Mouse (Mus musculus) neural tube, embryonic 15.5 days (tissue): ENCODE results near the gene Wfdc1. TPM values are rescaled to one million over a fixed set of nuclear protein-coding genes. Genes with fewer than 3 reads are reported as not detected.

Experiments
- ATAC-seq: fragments of 200-750 bp; cut with Nextera tagmentation; 2 replicates; pipeline ENCODE4 v1.8.0; 2017; ENCODE audit warnings: mild to moderate bottlenecking, moderate TSS enrichment, moderate library complexity; ENCODE audit not compliant: low FRiP score
- H3K27ac ChIP-seq: fragments of 300-500 bp; sonication (generic); replicated peaks from 2 replicates; pipeline ENCODE4 v1.5.1; 2015; ENCODE audit warnings: mild to moderate bottlenecking, inconsistent platforms
- H3K27me3 ChIP-seq: fragments of 300-500 bp; sonication (generic); replicated peaks from 2 replicates; pipeline ENCODE4 v1.6.1; 2015; ENCODE audit warnings: inconsistent platforms
- H3K36me3 ChIP-seq: fragments of 300-500 bp; sonication (generic); 2 replicates; pipeline ENCODE4 v1.6.1; 2015; ENCODE audit warnings: inconsistent platforms
- H3K4me1 ChIP-seq: fragments of 300-500 bp; sonication (generic); 2 replicates; pipeline ENCODE4 v1.6.1; 2015; ENCODE audit warnings: inconsistent platforms
- H3K4me2 ChIP-seq: fragments of 300-500 bp; sonication (generic); 2 replicates; pipeline ENCODE4 v1.6.1; 2015; ENCODE audit warnings: inconsistent platforms, mild to moderate bottlenecking, moderate library complexity
- H3K4me3 ChIP-seq: fragments of 300-500 bp; sonication (generic); replicated peaks from 2 replicates; pipeline ENCODE4 v1.5.1; 2015; ENCODE audit warnings: mild to moderate bottlenecking, inconsistent platforms
- H3K9ac ChIP-seq: fragments of 300-500 bp; sonication (generic); replicated peaks from 2 replicates; pipeline ENCODE4 v1.6.1; 2015; ENCODE audit warnings: mild to moderate bottlenecking, inconsistent platforms
- H3K9me3 ChIP-seq: fragments of 300-500 bp; sonication (generic); replicated peaks from 2 replicates; pipeline ENCODE4 v1.6.1; 2016; ENCODE audit warnings: inconsistent platforms
- WGBS: fragments of 180-500 bp; shearing (Covaris S2); methylation state at CpG from one replicate; pipeline ENCODE4 v1.1.7; 2015; ENCODE audit warnings: mixed read lengths; 5-methylcytosine and 5-hydroxymethylcytosine counted together
- polyA plus RNA-seq: library from polyadenylated mRNA; unstranded; fragments of >200 nt; fragmentation: Nextera tagmentation; extraction: Ambion mirVana; gene quantifications from 2 replicates; pipeline ENCODE4 v1.2.1, GENCODE M21; 2015

The Wfdc1 gene
- polyA plus RNA-seq, 1 experiment from 2014 or later, result 6.2 TPM

GRCm38 (mm10) chr8:119668447-119668846, 2.3 kb downstream of the Wfdc1 start:
- no peaks in the 10 kb centered on the region for H3K36me3 ChIP-seq
- 0 out of 2 replicates have a peak, but pooled peaks cover 3% of the 10 kb centered on the region for H3K4me1 ChIP-seq
- H3K4me2 ChIP-seq, result no peak overlapping the region
- H3K27ac ChIP-seq, result no peak overlapping the region
- H3K27me3 ChIP-seq, result peaks cover 15% of the 10 kb centered on the region; the same call in 1 of the 2 replicates
- no peaks in the 10 kb centered on the region for H3K9me3 ChIP-seq
- 52% methylated on average over 9 of the region's 9 CpGs for WGBS
- H3K4me3 ChIP-seq, result no peak overlapping the region
- no peak for ATAC-seq
- H3K9ac ChIP-seq, result no peak overlapping the region

- WGBS, result 62% methylated on average over 12 of the region's 12 CpGs
- Histone ChIP-seq H3K9ac (no peak overlapping the region), H3K36me3 (no peaks in the 10 kb centered on the region), H3K4me1 (0 out of 2 replicates have a peak, but pooled peaks cover 3% of the 10 kb centered on the region), H3K4me3 (no peak overlapping the region), H3K27me3 (peaks cover 15% of the 10 kb centered on the region; the same call in 1 of the 2 replicates), H3K27ac (no peak overlapping the region), H3K9me3 (no peaks in the 10 kb centered on the region), H3K4me2 (no peak overlapping the region)
- no peak for ATAC-seq
Observed at GRCm38 (mm10) chr8:119669284-119669683, 3.1 kb downstream of the Wfdc1 start.

GRCm38 (mm10) chr8:119670419-119671091, 4.4 kb downstream of the Wfdc1 start:
- WGBS, result 68% methylated on average over 16 of the region's 16 CpGs
- no peak overlapping the region for H3K27ac ChIP-seq
- no peak overlapping the region for H3K4me3 ChIP-seq
- no peak overlapping the region for H3K4me2 ChIP-seq
- no peak for ATAC-seq
- H3K27me3 ChIP-seq, result peaks cover 15% of the 10 kb centered on the region; the same call in 1 of the 2 replicates
- H3K9ac ChIP-seq, result no peak overlapping the region
- 0 out of 2 replicates have a peak, but pooled peaks cover 3% of the 10 kb centered on the region for H3K4me1 ChIP-seq
- no peaks in the 10 kb centered on the region for H3K9me3 ChIP-seq
- no peaks in the 10 kb centered on the region for H3K36me3 ChIP-seq

- Histone ChIP-seq H3K9me3 (no peaks in the 10 kb centered on the region), H3K36me3 (no peaks in the 10 kb centered on the region), H3K4me3 (no peak overlapping the region), H3K4me1 (peaks cover 6% of the 10 kb centered on the region; the same call in 1 of the 2 replicates), H3K27me3 (0 out of 2 replicates have a peak, but pooled peaks cover 2% of the 10 kb centered on the region), H3K4me2 (no peak overlapping the region), H3K9ac (no peak overlapping the region), H3K27ac (no peak overlapping the region)
- 83% methylated on average over 11 of the region's 11 CpGs for WGBS
- no peak for ATAC-seq
Observed at GRCm38 (mm10) chr8:119673976-119674555, 7.9 kb downstream of the Wfdc1 start.

- ATAC-seq, result no peak
- WGBS, result 77% methylated on average over 5 of the region's 5 CpGs
Observed at GRCm38 (mm10) chr8:119675457-119675856, 9.3 kb downstream of the Wfdc1 start.

GRCm38 (mm10) chr8:119676389-119676788, 10.2 kb downstream of the Wfdc1 start:
- WGBS, result 16% methylated on average over 8 of the region's 8 CpGs
- H3K27ac ChIP-seq, result no peak overlapping the region
- no peak overlapping the region for H3K9ac ChIP-seq
- ATAC-seq, result peak; percentile 62; the same call in 1 of the 2 replicates
- no peaks in the 10 kb centered on the region for H3K36me3 ChIP-seq
- H3K4me1 ChIP-seq, result peaks cover 6% of the 10 kb centered on the region; the same call in 1 of the 2 replicates
- 0 out of 2 replicates have a peak, but pooled peaks cover 2% of the 10 kb centered on the region for H3K27me3 ChIP-seq
- no peak overlapping the region for H3K4me3 ChIP-seq
- H3K4me2 ChIP-seq, result no peak overlapping the region
- no peaks in the 10 kb centered on the region for H3K9me3 ChIP-seq

More at GRCm38 (mm10) chr8:119675457-119675856, 9.3 kb downstream of the Wfdc1 start:
- Histone ChIP-seq H3K9me3 (no peaks in the 10 kb centered on the region), H3K36me3 (no peaks in the 10 kb centered on the region), H3K27me3 (0 out of 2 replicates have a peak, but pooled peaks cover 2% of the 10 kb centered on the region), H3K4me1 (peaks cover 6% of the 10 kb centered on the region; the same call in 1 of the 2 replicates), H3K27ac (no peak overlapping the region), H3K4me2 (no peak overlapping the region), H3K9ac (no peak overlapping the region), H3K4me3 (no peak overlapping the region)

- no peak for ATAC-seq
- Histone ChIP-seq H3K4me3 (no peak overlapping the region), H3K27ac (no peak overlapping the region), H3K27me3 (0 out of 2 replicates have a peak, but pooled peaks cover 2% of the 10 kb centered on the region), H3K9me3 (no peaks in the 10 kb centered on the region), H3K36me3 (no peaks in the 10 kb centered on the region), H3K9ac (no peak overlapping the region), H3K4me2 (peak overlapping the region; percentile 38), H3K4me1 (peaks cover 6% of the 10 kb centered on the region; the same call in 1 of the 2 replicates)
- WGBS, result 9% methylated on average over 18 of the region's 18 CpGs
Observed at GRCm38 (mm10) chr8:119678138-119678843, 12.1 kb downstream of the Wfdc1 start.

GRCm38 (mm10) chr8:119679184-119679583, 13.0 kb downstream of the Wfdc1 start:
- H3K4me3 ChIP-seq, result no peak overlapping the region
- ATAC-seq, result no peak
- 64% methylated on average over 14 of the region's 14 CpGs for WGBS
- peaks cover 6% of the 10 kb centered on the region; the same call in 1 of the 2 replicates for H3K4me1 ChIP-seq
- no peaks in the 10 kb centered on the region for H3K9me3 ChIP-seq
- 0 out of 2 replicates have a peak, but pooled peaks cover 2% of the 10 kb centered on the region for H3K27me3 ChIP-seq
- H3K4me2 ChIP-seq, result no peak overlapping the region
- no peak overlapping the region for H3K9ac ChIP-seq
- H3K27ac ChIP-seq, result no peak overlapping the region
- no peaks in the 10 kb centered on the region for H3K36me3 ChIP-seq

- H3K4me1 ChIP-seq, result peaks cover 4% of the 10 kb centered on the region; the same call in 1 of the 2 replicates
- no peak overlapping the region for H3K9ac ChIP-seq
- 78% methylated on average over 6 of the region's 6 CpGs for WGBS
- no peak overlapping the region for H3K4me2 ChIP-seq
- no peak overlapping the region for H3K4me3 ChIP-seq
- H3K9me3 ChIP-seq, result no peaks in the 10 kb centered on the region
- H3K27me3 ChIP-seq, result no peaks in the 10 kb centered on the region
- no peak for ATAC-seq
- H3K27ac ChIP-seq, result no peak overlapping the region
- H3K36me3 ChIP-seq, result no peaks in the 10 kb centered on the region
Observed at GRCm38 (mm10) chr8:119690602-119691001, 24.4 kb downstream of the Wfdc1 start.

- no peak overlapping the region for H3K27ac ChIP-seq
- peaks cover 4% of the 10 kb centered on the region; the same call in 1 of the 2 replicates for H3K4me1 ChIP-seq
- H3K9ac ChIP-seq, result no peak overlapping the region
- ATAC-seq, result no peak
- H3K9me3 ChIP-seq, result no peaks in the 10 kb centered on the region
- no peaks in the 10 kb centered on the region for H3K36me3 ChIP-seq
- 0 out of 2 replicates have a peak, but pooled peaks cover 2% of the 10 kb centered on the region for H3K27me3 ChIP-seq
- WGBS, result 81% methylated on average over 4 of the region's 4 CpGs
- no peak overlapping the region for H3K4me3 ChIP-seq
- no peak overlapping the region for H3K4me2 ChIP-seq
Observed at GRCm38 (mm10) chr8:119691989-119692388, 25.8 kb downstream of the Wfdc1 start.

- Histone ChIP-seq H3K4me2 (no peak overlapping the region), H3K36me3 (no peaks in the 10 kb centered on the region), H3K4me1 (peaks cover 9% of the 10 kb centered on the region), H3K9me3 (no peaks in the 10 kb centered on the region), H3K27me3 (peaks cover 27% of the 10 kb centered on the region), H3K27ac (no peak overlapping the region), H3K9ac (no peak overlapping the region), H3K4me3 (no peak overlapping the region)
- ATAC-seq, result no peak
- 79% methylated on average over 7 of the region's 7 CpGs for WGBS
Observed at GRCm38 (mm10) chr8:119694696-119695095, 28.5 kb downstream of the Wfdc1 start.
